Mouse (Mus musculus) cerebellum, adult 8-10 months (tissue): ENCODE data around the gene Zfp446.

Experiments
- DNase-seq: peaks from one replicate; pipeline ENCODE4 v3.0.0; 2022

The Zfp446 gene

DNA sequence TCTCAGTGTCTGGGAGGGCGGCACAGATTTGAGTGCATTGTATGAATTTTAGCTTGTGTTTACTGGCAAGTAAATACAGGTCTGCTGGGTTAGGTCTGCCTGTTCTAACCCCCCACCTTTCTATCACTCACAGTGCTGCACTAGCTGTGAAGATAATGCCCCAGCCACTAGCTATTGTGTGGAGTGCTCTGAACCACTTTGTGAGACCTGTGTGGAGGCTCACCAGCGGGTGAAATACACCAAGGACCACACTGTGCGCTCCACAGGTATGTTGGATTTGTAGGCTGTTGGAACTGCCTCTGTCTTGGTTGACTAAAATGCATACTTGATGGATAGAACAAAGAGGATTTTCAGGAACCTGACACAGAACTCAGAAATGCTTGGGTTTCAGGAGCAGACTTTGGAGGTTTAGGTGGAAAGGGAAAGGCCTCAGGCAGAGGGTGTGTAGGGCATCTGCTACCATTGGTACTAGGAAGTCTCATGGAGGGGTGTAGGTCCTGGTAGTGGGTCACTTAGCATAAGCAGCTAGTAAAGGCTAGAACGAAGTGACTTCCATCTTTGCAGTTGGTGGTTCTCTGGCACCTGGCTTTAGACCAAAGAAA lies 48.0 kb downstream of the Zfp446 start:
- DNase-seq = no peak

DNA sequence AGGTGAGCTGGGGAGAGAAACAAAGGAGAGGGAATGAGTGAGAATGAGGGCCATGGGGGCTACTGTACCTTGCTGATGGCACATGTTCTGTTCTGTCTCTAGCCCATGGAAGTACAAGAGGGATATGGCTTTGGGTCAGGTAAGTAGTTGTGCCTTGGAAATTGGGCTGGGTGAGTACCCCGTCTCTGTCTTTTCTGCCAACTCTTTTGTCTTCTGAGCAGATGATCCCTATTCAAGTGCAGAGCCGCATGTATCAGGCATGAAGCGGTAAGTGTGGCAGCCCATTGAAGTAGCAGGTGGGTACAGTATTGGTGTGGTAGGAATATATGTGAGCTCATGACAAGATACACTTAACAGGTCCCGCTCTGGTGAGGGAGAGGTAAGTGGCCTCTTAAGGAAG lies 51.3 kb downstream of the Zfp446 start:
- no peak for DNase-seq

DNA sequence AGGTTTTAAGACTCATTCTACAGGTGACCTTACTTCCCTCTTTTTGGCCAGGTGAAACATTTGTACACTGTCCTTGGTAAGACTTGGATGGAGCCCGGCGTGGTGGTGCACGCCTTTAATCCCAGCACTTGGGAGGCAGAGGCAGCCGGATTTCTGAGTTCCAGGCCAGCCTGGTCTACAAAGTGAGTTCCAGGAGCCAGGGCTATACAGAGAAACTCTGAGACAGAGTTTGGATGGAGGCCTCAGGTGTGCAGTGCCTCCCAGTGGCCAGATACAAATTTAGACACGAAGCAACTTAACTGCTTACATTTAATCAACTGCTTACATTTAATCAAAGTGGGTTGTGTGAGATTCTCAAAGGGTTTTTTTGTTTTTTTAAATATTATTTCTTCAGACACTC lies 53.4 kb downstream of the Zfp446 start:
- DNase-seq = no peak

DNA sequence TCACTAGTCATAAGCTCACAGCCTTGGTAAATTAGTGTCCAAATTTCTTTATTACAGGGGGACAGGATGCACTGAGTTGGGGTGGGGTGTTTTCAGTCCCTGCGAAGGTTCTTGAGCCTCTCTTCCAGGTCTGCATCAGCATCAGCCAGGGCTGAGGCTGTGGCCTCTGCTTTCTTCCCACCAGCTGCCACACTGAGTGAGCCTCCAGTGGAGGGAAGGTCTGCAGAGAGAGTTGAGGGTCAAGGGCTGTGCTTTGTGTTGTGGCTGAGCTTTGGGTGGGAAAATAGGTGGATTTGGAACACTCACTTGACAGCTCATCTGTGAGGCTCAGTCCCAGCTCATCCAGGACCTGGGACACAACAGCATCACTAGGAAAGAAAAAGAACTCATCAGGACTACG lies 54.3 kb downstream of the Zfp446 start:
- DNase-seq = no peak

DNA sequence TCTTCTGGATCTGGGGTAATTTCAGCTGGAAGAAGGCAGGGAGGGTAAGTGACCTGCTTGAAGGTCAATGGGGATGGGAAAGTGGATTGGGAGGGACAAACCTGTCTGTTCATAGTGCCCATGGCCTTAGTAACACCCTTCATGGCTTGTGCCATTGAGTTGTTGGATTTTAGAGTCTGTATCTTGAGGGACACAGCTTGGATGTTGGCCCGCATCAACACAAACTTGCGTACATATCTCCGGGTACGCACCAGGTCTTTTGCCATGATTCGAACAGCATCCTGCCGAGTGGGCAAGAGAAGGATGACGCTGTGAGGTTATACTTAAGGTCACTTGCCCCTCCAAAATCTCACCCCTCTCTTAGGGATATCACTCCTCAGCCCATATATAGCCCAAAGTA lies 54.9 kb downstream of the Zfp446 start:
- DNase-seq = no peak

DNA sequence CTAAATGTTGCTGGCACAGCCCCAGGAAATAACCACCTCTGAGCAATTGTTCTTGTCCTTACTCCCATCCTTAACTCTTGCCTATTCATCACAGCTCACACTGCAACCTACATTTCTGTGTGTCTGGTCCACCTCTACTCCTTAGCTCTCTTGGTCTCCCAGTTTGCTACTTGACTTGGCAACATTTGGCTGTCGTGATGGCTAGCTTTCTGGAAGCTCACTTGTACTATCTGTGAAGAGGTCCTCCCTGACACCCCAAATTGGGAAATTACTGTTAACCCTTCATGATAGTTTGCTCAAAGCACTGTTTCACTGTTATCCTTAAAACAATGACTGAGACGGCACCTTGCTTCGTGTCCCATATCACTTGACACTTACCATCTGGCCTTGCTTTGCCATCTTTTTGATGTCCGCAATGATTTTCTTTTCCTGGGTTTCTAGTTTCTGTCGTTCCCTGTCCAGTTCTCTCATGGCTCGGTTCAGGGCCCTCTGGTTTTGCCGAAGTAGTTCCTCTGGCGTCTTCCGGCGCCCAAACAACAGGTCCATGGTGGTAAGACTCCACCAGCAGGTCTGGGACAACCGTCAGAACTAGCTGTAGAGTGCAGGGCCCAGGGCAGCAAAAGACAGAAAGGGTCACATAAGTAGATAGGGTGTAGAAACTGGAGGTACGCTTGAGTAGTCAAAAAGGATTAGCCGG lies 56.0 kb downstream of the Zfp446 start:
- DNase-seq = peak; percentile 28

DNA sequence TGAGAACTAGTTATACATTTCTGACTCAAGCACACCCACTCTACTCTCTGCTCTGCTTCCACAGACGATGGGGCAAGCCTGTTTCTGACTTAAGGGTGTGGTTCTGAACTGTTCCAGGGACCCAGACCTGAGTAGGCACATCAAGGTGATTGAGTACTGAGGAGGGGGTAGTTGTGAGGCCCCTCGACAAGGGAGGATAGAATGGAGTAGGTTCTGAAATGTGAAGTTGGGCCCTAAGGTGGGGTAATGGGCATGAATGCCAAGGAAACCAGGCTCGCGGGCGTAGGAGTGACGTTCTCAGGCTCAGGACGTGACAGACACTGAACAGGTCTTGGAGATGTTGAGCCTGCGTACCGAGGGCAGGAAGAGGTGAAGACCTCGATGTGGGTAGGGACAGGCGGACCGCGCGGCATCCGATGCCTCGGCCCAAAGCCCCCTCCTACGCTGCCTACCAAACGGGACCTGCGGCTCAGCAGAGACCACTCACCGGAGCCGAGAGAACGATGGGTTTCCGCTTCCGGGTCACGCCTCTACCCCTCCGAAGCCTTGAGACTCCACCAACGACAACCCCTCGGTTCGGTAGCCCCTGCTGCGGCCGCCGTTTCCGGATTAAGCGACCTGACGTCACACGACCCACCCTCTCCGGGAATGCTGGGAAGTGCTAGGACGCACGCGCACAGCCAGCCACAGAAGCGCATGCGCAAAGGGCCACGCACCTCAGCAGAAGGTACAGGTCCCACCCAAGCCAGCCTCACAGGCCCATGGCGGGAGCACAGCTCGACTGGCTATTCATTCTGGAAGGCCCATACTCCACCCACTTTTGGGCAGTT lies 56.7 kb downstream of the Zfp446 start, which contains the start of gene Chmp2a:
Gene Chmp2a (minus strand): TSS at position 660 of the 830 bp plus-strand sequence.
- peak; percentile 97 for DNase-seq
